Mouse (Mus musculus): ENCODE results near the gene Pja2.

- TF ChIP-seq CTCF (IDR thresholded peaks at IDR 0.05; ENCODE audit: low read depth, low read length) (no peak), TAL1 (conservative IDR thresholded peaks at IDR 0.05; ENCODE audit: low read depth, low read length) (no peak), GATA1 (IDR thresholded peaks at IDR 0.05; ENCODE audit: borderline replicate concordance, low read length) (no peak), GATA2 (IDR thresholded peaks at IDR 0.05; ENCODE audit: borderline replicate concordance, low read depth, low read length) (no peak)
Observed at GRCm38 (mm10) chr17:64292740-64293139, 39.0 kb downstream of the Pja2 start.
